Mouse (Mus musculus) hindbrain, embryonic 15.5 days (tissue): ENCODE measurements around the gene Stxbp4. TPM values are rescaled to one million over a fixed set of nuclear protein-coding genes. Genes with fewer than 3 reads are reported as not detected.

Source experiments
- ATAC-seq: fragments of 200-750 bp; cut with Nextera tagmentation; 2 replicates; pipeline ENCODE4 v1.8.0; 2017; ENCODE audit warnings: low read depth, moderate number of reproducible peaks, moderate TSS enrichment; ENCODE audit not compliant: low FRiP score
- H3K27ac ChIP-seq: fragments of 300-500 bp; sonication (generic); replicated peaks from 2 replicates; pipeline ENCODE4 v1.5.1; 2015; ENCODE audit warnings: mild to moderate bottlenecking, inconsistent platforms
- H3K27me3 ChIP-seq: fragments of 300-500 bp; sonication (generic); 2 replicates; pipeline ENCODE4 v1.6.1; 2015; ENCODE audit warnings: control low read depth, inconsistent platforms
- H3K36me3 ChIP-seq: fragments of 300-500 bp; sonication (generic); 2 replicates; pipeline ENCODE4 v1.6.1; 2015; ENCODE audit warnings: control low read depth, inconsistent platforms
- H3K4me1 ChIP-seq: fragments of 300-500 bp; sonication (generic); replicated peaks from 2 replicates; pipeline ENCODE4 v1.6.1; 2015; ENCODE audit warnings: control low read depth, inconsistent platforms
- H3K4me2 ChIP-seq: fragments of 300-500 bp; sonication (generic); 2 replicates; pipeline ENCODE4 v1.6.1; 2015; ENCODE audit warnings: moderate library complexity, mild to moderate bottlenecking, inconsistent platforms
- H3K4me3 ChIP-seq: fragments of 300-500 bp; sonication (generic); 2 replicates; pipeline ENCODE4 v1.5.1; 2015; ENCODE audit warnings: mild to moderate bottlenecking, inconsistent platforms
- H3K9ac ChIP-seq: fragments of 300-500 bp; sonication (generic); 2 replicates; pipeline ENCODE4 v1.6.1; 2015; ENCODE audit warnings: inconsistent platforms
- H3K9me3 ChIP-seq: fragments of 300-500 bp; sonication (generic); 2 replicates; pipeline ENCODE4 v1.6.1; 2016; ENCODE audit warnings: control low read depth, inconsistent platforms
- WGBS: fragments of 180-500 bp; shearing (Covaris S2); methylation state at CpG from one replicate; pipeline ENCODE4 v1.1.7; 2015; 5-methylcytosine and 5-hydroxymethylcytosine counted together
- polyA plus RNA-seq: library from polyadenylated mRNA; unstranded; fragments of >200 nt; fragmentation: Nextera tagmentation; extraction: Ambion mirVana; gene quantifications from 2 replicates; pipeline ENCODE4 v1.2.1, GENCODE M21; 2015

Stxbp4 gene
- polyA plus RNA-seq, 1 experiment from 2014 or later: 18.3 TPM

DNA sequence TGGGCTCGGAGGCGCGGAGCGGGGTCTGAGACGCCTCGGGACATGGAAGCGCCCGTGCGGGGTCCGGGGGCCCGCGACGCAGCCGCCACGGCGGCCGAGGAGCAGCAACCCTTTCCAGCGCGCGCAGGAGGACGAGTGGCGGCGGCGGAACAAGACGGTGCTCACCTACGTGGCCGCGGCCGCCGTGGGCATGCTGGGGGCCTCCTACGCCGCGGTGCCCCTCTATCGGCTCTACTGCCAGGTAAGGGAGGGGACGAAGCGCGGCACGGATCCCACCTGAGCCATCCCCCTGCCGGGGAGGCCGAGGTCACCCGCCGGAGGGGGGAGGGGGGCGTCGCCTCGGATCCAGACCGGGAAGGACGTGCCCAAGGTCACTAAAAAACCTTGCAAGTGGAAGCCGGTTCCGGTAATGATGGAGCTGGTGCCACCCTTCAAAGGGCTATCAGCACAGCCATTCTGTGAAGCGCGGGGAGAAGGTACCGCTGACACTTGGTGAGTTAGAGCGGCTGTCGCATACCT, 487 bp upstream of the Stxbp4 start:
- peak overlapping the region; percentile 92 for H3K27ac ChIP-seq
- WGBS: under 1% methylated on average over 52 of the region's 54 CpGs
- ATAC-seq: no peak
- H3K36me3 ChIP-seq: peaks cover 8% of the 10 kb centered on the region; the same call in 1 of the 2 replicates
- H3K9me3 ChIP-seq: no peaks in the 10 kb centered on the region
- H3K9ac ChIP-seq: peak overlapping the region; percentile 96
- peak overlapping the region; percentile 56 for H3K4me2 ChIP-seq
- no peaks in the 10 kb centered on the region for H3K27me3 ChIP-seq
- peaks cover 29% of the 10 kb centered on the region for H3K4me1 ChIP-seq
- peak overlapping the region; percentile 89 for H3K4me3 ChIP-seq

DNA sequence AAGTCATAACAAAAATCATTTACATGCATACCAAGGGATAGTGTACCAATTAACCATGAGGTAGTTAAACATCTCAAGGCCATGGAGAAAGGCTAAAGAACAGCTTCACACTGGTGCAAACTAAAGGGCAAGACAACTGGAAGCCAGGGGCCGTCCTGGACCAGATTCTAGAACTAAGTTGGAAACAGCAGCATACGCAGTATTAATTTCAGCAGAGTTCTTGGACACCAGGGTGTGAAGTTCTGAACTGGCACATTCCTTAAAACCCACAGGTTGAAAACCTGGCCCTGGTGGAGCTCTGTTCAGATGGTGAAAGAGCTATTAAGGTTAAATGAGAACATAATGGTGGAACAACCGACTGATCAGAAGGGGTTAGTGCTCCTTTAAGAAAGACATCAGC, 3.2 kb downstream of the Stxbp4 start:
- H3K4me3 ChIP-seq: no peak overlapping the region
- 87% methylated on average over 3 of the region's 3 CpGs for WGBS
- no peak for ATAC-seq
- H3K4me1 ChIP-seq: peaks cover 17% of the 10 kb centered on the region
- H3K4me2 ChIP-seq: no peak overlapping the region
- H3K9me3 ChIP-seq: no peaks in the 10 kb centered on the region
- no peak overlapping the region for H3K9ac ChIP-seq
- H3K27me3 ChIP-seq: no peaks in the 10 kb centered on the region
- H3K36me3 ChIP-seq: no peaks in the 10 kb centered on the region
- no peak overlapping the region for H3K27ac ChIP-seq

DNA sequence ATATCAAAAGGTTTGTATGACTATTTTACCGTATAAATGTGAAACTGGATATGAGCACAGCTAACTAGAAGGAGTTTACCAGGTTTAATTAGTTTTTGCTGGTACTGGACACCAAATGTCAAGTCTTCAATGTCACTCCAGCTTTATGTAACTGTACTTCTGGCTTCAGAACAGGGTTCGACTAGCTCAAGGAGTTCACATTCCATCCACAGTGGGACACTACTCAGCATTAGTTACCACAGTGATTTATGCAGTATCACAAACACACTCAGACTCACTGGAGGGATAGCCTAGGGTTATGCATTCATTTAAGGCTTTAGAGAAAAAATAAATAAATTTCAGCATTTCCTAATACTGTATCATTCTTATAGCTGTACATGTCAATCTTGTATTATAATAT, 5.4 kb downstream of the Stxbp4 start:
- no peak for ATAC-seq
- Histone ChIP-seq H3K27me3 (no peaks in the 10 kb centered on the region), H3K27ac (no peak overlapping the region), H3K9me3 (no peaks in the 10 kb centered on the region), H3K4me3 (no peak overlapping the region), H3K4me1 (peaks cover 11% of the 10 kb centered on the region), H3K36me3 (no peaks in the 10 kb centered on the region), H3K4me2 (no peak overlapping the region), H3K9ac (no peak overlapping the region)
- WGBS: 80% methylated on average over 2 of the region's 2 CpGs

DNA sequence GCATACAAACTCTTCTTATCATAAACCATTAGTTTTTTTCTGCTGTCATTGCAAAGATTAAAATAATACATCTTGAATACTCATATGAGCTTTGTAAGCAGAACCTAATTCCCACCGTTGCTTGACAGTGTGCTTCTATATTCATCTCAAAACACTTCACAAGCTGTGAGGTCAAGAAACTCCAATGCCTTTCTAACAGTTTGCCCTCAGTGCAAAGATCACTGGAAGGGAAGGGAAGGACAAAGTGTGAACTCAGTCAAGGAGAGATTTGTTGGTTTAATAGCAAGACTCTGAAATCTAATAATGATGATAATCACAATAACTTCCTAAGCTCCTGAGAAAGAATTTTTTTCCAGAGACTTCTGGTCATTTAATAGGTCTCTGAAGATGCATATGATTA, 10.1 kb downstream of the Stxbp4 start:
- Histone ChIP-seq H3K27ac (no peak overlapping the region), H3K9me3 (no peaks in the 10 kb centered on the region), H3K4me3 (no peak overlapping the region), H3K4me2 (no peak overlapping the region), H3K9ac (no peak overlapping the region), H3K36me3 (no peaks in the 10 kb centered on the region), H3K27me3 (no peaks in the 10 kb centered on the region), H3K4me1 (no peaks in the 10 kb centered on the region)
- WGBS: 71% methylated on average over 1 of the region's 1 CpGs
- no peak for ATAC-seq

DNA sequence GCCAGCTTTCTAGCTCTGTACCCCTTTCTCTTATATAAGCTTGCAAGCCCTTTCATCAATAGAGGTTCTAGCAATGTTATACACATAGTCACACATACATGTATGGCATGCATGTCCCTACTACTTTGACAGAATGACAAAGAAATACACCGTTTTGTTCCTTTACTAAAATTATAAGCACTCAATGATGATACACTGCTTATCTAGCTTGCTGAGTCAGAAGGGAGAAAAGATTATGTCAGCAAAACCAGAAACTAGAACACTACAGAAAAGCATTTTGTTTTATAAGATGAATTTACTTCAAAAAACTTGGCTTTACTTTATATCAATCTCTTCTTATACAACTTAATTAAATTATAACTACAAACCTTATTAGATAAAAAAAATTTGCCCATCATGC, 12.7 kb downstream of the Stxbp4 start:
- 88% methylated on average over 1 of the region's 1 CpGs for WGBS
- Histone ChIP-seq H3K4me1 (no peaks in the 10 kb centered on the region; the same call in none of the 2 replicates), H3K4me2 (no peak overlapping the region), H3K4me3 (no peak overlapping the region), H3K9ac (no peak overlapping the region), H3K36me3 (no peaks in the 10 kb centered on the region), H3K27ac (no peak overlapping the region), H3K27me3 (no peaks in the 10 kb centered on the region), H3K9me3 (no peaks in the 10 kb centered on the region)
- no peak for ATAC-seq

DNA sequence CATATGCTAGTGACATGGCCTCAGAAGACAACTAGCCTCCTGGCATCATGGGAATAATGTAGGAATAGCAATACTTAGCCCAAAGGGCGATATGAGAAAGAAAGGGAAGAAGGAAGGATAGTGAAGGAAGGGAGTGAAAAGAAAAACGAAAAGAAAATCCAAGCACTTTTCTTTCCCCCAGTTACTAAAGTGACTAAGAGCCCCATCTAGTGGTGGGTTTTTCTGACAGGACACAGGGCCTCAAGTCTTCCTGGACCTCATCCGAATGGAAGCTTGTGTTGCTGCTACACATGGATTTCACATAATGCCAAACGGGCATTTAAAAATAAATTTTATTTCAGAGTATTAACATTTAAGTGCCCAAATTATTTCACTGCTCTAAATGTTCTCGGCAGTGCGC, 14.4 kb downstream of the Stxbp4 start:
- H3K4me3 ChIP-seq: no peak overlapping the region
- H3K9ac ChIP-seq: no peak overlapping the region
- no peaks in the 10 kb centered on the region for H3K36me3 ChIP-seq
- no peaks in the 10 kb centered on the region for H3K27me3 ChIP-seq
- H3K9me3 ChIP-seq: no peaks in the 10 kb centered on the region
- ATAC-seq: no peak
- H3K4me2 ChIP-seq: no peak overlapping the region
- H3K4me1 ChIP-seq: no peaks in the 10 kb centered on the region; the same call in none of the 2 replicates
- no peak overlapping the region for H3K27ac ChIP-seq
- 58% methylated on average over 6 of the region's 6 CpGs for WGBS

DNA sequence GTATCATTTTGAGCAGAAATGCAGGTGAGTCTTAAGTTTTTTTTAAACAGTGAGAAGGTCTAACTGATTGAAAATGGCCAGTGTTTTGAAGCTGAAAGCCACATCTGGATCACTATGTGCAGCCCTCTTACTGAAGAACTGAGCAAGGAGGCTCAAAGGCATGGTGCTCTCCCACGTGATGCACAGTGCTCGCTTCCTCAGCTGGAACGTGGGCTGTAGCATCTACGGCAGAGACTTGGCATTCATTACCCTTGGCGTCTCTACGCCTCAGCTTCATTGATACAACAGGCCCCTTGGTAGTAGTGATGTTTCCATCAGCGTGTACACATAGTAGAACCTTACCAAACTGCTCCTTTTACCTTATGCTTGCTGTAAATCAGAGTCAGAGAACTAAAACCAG, 15.4 kb downstream of the Stxbp4 start:
- H3K9me3 ChIP-seq: no peaks in the 10 kb centered on the region
- H3K4me3 ChIP-seq: no peak overlapping the region
- no peak for ATAC-seq
- no peak overlapping the region for H3K9ac ChIP-seq
- H3K4me1 ChIP-seq: no peaks in the 10 kb centered on the region; the same call in none of the 2 replicates
- no peaks in the 10 kb centered on the region for H3K27me3 ChIP-seq
- H3K36me3 ChIP-seq: no peaks in the 10 kb centered on the region
- WGBS: 83% methylated on average over 7 of the region's 7 CpGs
- H3K4me2 ChIP-seq: no peak overlapping the region
- H3K27ac ChIP-seq: no peak overlapping the region

DNA sequence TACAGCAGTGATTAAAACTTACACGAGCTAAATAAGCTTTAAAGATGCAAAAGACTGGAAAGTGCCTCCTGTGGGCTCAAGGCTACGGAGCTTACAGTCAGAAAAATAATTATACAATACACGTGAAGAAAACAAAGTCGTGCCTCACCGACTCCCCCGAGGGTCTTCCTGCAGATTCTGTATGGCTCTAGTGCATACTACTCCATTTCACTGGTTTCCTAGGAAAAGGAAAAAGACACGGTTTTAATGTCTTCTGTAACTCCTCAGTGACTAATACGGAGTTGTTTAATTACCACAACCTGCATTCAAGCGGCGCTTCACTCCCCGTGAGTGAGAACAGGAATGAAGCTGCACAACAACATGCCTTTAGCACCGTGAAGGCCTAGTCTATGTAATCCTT, 15.8 kb downstream of the Stxbp4 start:
- no peaks in the 10 kb centered on the region for H3K27me3 ChIP-seq
- H3K9me3 ChIP-seq: no peaks in the 10 kb centered on the region
- no peak overlapping the region for H3K27ac ChIP-seq
- no peak overlapping the region for H3K9ac ChIP-seq
- WGBS: 74% methylated on average over 12 of the region's 12 CpGs
- no peak overlapping the region for H3K4me3 ChIP-seq
- H3K4me1 ChIP-seq: no peaks in the 10 kb centered on the region; the same call in none of the 2 replicates
- ATAC-seq: no peak; the same call in 1 of the 2 replicates
- no peak overlapping the region for H3K4me2 ChIP-seq
- no peaks in the 10 kb centered on the region for H3K36me3 ChIP-seq

DNA sequence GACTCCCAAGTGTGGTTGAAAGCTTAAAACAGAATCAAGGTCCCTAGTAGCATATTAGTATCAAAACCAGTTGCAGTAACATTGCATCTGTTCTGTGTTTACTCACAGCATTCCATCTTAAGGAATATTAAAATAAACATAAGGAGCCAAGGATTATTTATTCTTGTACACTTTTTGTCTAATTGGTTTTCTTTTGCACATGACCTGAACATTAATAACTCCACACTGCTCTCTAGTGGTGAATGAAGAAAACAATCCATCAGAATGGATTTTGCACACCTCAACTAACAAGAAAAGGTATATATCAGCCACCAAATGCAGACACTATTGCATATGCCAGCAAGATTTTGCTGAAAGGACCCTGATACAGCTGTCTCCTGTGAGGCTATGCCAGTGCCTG, 21.5 kb downstream of the Stxbp4 start:
- no peaks in the 10 kb centered on the region for H3K27me3 ChIP-seq
- no peaks in the 10 kb centered on the region for H3K36me3 ChIP-seq
- no peak overlapping the region for H3K9ac ChIP-seq
- ATAC-seq: no peak
- no peak overlapping the region for H3K27ac ChIP-seq
- no peak overlapping the region for H3K4me2 ChIP-seq
- no peak overlapping the region for H3K4me3 ChIP-seq
- H3K9me3 ChIP-seq: no peaks in the 10 kb centered on the region
- no peaks in the 10 kb centered on the region for H3K4me1 ChIP-seq

DNA sequence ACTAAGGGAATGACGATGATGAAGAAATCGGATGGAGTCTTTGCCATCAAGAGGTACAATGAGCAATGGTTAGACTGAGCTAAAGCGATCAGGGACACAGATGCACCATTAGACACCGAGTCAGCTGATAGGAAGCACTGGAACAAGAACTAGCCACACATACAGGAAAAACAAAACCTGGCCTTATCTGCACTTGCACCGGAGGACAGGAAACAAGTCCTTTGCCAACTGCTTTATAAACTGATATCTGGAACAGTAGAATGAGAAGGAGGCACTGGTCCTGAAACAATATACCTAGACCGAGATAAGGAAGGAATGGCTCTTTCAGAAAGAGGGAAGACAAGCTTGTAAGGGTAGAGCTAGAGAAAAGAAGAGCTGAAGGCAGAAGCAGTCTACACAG, 23.1 kb downstream of the Stxbp4 start:
- Histone ChIP-seq H3K27ac (no peak overlapping the region), H3K4me2 (no peak overlapping the region), H3K9ac (no peak overlapping the region), H3K4me1 (no peaks in the 10 kb centered on the region), H3K9me3 (no peaks in the 10 kb centered on the region), H3K36me3 (no peaks in the 10 kb centered on the region), H3K4me3 (no peak overlapping the region), H3K27me3 (no peaks in the 10 kb centered on the region)
- no peak for ATAC-seq
- 89% methylated on average over 6 of the region's 6 CpGs for WGBS

DNA sequence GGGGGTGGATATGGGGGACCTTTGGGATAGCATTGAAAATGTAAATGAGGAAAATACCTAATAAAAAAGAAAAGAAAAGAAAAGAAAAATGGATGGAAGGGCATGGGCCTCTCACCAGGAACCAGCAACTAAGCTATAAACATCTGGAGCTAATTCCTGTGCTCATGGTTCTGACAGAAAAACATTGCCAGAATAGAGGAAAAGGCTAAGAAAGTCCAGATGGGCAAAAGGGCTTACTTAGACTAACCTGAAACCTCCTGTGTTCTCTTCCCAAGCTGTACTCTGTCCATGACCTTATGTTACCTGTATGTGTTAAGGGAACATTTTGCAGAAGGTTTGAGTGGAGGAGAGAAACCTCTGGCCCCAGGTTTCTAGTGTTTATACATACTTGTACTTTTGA, 25.8 kb downstream of the Stxbp4 start:
- no peak for ATAC-seq

DNA sequence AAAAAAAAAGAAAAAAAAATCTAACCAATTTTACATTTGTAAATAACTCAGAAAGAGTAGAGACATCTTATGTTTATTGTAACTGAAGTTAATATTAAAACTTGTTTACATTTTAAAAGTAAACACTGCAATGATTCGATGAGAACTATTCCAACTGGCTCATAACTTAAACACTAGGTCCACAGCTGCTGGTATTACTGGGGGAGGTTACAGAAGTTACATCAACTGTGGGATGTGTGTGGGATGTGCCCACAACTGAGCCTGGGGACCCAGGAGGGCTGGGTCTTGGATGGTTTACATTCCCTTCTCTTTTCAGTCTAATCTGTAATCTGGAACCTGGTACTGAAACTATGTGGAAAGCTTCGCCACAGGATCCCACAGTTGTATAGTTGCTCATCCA, 34.8 kb downstream of the Stxbp4 start:
- no peaks in the 10 kb centered on the region for H3K27me3 ChIP-seq
- no peak overlapping the region for H3K4me2 ChIP-seq
- 0 out of 2 replicates have a peak, but pooled peaks cover 4% of the 10 kb centered on the region for H3K36me3 ChIP-seq
- H3K4me3 ChIP-seq: no peak overlapping the region
- H3K9ac ChIP-seq: no peak overlapping the region
- no peaks in the 10 kb centered on the region for H3K9me3 ChIP-seq
- H3K27ac ChIP-seq: no peak overlapping the region
- ATAC-seq: no peak
- H3K4me1 ChIP-seq: no peaks in the 10 kb centered on the region
- WGBS: 97% methylated on average over 2 of the region's 2 CpGs

More for the DNA sequence above, 25.8 kb downstream of the Stxbp4 start:
- no peaks in the 10 kb centered on the region for H3K27me3 ChIP-seq
- no peaks in the 10 kb centered on the region for H3K9me3 ChIP-seq
- H3K4me1 ChIP-seq: no peaks in the 10 kb centered on the region
- no peak overlapping the region for H3K27ac ChIP-seq
- no peak overlapping the region for H3K9ac ChIP-seq
- H3K36me3 ChIP-seq: 0 out of 2 replicates have a peak, but pooled peaks cover under 1% of the 10 kb centered on the region
- no peak overlapping the region for H3K4me3 ChIP-seq
- no peak overlapping the region for H3K4me2 ChIP-seq

DNA sequence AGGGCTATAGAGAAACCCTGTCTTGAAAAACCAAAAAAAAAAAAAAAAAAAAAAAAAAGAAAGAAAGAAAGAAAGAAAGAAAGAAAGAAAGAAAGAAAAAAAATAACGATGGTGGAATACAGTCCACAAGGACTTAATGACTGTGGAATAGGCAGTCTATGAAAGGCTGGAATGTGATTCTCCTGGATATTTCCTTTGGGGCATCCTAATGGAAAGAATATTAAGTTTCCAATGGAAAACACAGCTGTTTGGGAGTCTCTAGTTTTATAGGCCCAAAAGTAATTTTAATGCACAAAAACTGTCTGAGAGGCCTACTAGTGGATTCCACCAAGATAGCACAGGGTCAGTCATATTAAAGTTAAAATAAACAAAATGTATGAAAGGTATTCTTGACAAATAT, 42.1 kb downstream of the Stxbp4 start:
- no peaks in the 10 kb centered on the region for H3K27me3 ChIP-seq
- no peak overlapping the region for H3K4me2 ChIP-seq
- 83% methylated on average over 1 of the region's 1 CpGs for WGBS
- H3K36me3 ChIP-seq: peaks cover 10% of the 10 kb centered on the region; the same call in 1 of the 2 replicates
- no peak overlapping the region for H3K27ac ChIP-seq
- ATAC-seq: no peak
- no peak overlapping the region for H3K4me3 ChIP-seq
- H3K4me1 ChIP-seq: no peaks in the 10 kb centered on the region
- H3K9me3 ChIP-seq: no peaks in the 10 kb centered on the region
- H3K9ac ChIP-seq: no peak overlapping the region
